Mouse (Mus musculus) stomach, embryonic 16.5 days (tissue): ENCODE data around the gene Slc44a1. TPM values are rescaled to one million over a fixed set of nuclear protein-coding genes. Genes with fewer than 3 reads are reported as not detected.

ENCODE experiments used
- ATAC-seq: fragments of 200-750 bp; cut with Nextera tagmentation; 2 replicates; pipeline ENCODE4 v1.8.0; 2017; ENCODE audit warnings: moderate number of reproducible peaks, moderate TSS enrichment; ENCODE audit not compliant: insufficient read depth, low FRiP score
- H3K27ac ChIP-seq: fragments of 300-500 bp; sonication (generic); 2 replicates; pipeline ENCODE4 v1.5.1; 2014; ENCODE audit warnings: low read length
- H3K27me3 ChIP-seq: fragments of 300-500 bp; sonication (generic); 2 replicates; pipeline ENCODE4 v1.6.1; 2014; ENCODE audit warnings: low read length, control low read depth, mixed read lengths; ENCODE audit not compliant: control insufficient read depth, insufficient read depth
- H3K36me3 ChIP-seq: fragments of 300-500 bp; sonication (generic); 2 replicates; pipeline ENCODE4 v1.6.1; 2014; ENCODE audit warnings: low read length; ENCODE audit not compliant: control insufficient read depth, insufficient read depth
- H3K4me1 ChIP-seq: fragments of 300-500 bp; sonication (generic); 2 replicates; pipeline ENCODE4 v1.6.1; 2014; ENCODE audit warnings: low read length, control low read depth, mixed read lengths; ENCODE audit not compliant: control insufficient read depth, insufficient read depth
- H3K4me2 ChIP-seq: fragments of 300-500 bp; sonication (generic); 2 replicates; pipeline ENCODE4 v1.6.1; 2014; ENCODE audit warnings: low read depth, low read length, mixed read lengths
- H3K4me3 ChIP-seq: fragments of 300-500 bp; sonication (generic); replicated peaks from 2 replicates; pipeline ENCODE4 v1.5.1; 2014; ENCODE audit warnings: mild to moderate bottlenecking, low read length
- H3K9ac ChIP-seq: fragments of 300-500 bp; sonication (generic); 2 replicates; pipeline ENCODE4 v1.6.1; 2014; ENCODE audit warnings: low read length
- H3K9me3 ChIP-seq: fragments of 300-500 bp; sonication (generic); replicated peaks from 2 replicates; pipeline ENCODE4 v1.6.1; 2016; ENCODE audit warnings: low read length, control low read depth; ENCODE audit not compliant: control insufficient read depth
- WGBS: fragments of 180-500 bp; shearing (Covaris S2); extraction: QIAGEN DNeasy Blood & Tissue Kit; methylation state at CpG from one replicate; pipeline ENCODE4 v1.1.7; 2014; 5-methylcytosine and 5-hydroxymethylcytosine counted together
- polyA plus RNA-seq: library from polyadenylated mRNA; unstranded; fragments of >200 nt; fragmentation: Nextera tagmentation; extraction: Ambion mirVana; gene quantifications from 2 replicates; pipeline ENCODE4 v1.2.1, GENCODE M21; 2015

Gene Slc44a1
- polyA plus RNA-seq, 1 experiment from 2014 or later, result 17.2 TPM

DNA sequence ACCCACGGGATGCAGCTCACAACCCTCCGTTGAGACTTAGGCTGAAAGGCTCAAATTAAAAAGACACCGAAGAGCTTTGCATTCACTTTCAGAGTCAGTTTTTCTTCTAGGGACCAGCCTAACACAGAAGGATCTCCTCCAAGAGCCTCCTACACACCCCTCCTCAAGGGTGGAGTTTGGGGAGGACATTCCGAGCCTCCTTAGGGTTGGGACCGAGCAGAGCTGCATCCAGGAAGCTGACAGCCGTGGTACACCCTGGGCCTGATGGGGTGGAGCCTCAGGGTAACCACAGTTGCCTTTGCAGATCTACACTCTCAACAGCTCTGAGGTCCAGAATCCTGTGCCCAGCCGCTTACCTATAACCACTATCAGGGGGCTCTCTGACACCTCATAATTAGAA is 23.3 kb upstream of the Slc44a1 start:
- no peak overlapping the region for H3K4me2 ChIP-seq
- no peak overlapping the region for H3K9ac ChIP-seq
- peak overlapping the region; percentile 78 for H3K27ac ChIP-seq
- no peaks in the 10 kb centered on the region for H3K27me3 ChIP-seq
- no peak overlapping the region for H3K4me3 ChIP-seq
- WGBS, result 51% methylated on average over 7 of the region's 7 CpGs
- ATAC-seq, result peak; percentile 72
- no peaks in the 10 kb centered on the region for H3K9me3 ChIP-seq
- H3K36me3 ChIP-seq, result no peaks in the 10 kb centered on the region
- H3K4me1 ChIP-seq, result peaks cover 11% of the 10 kb centered on the region; the same call in 1 of the 2 replicates

- no peak overlapping the region for H3K9ac ChIP-seq
- no peak overlapping the region for H3K27ac ChIP-seq
- no peaks in the 10 kb centered on the region for H3K4me1 ChIP-seq
- ATAC-seq, result no peak
- WGBS, result 61% methylated on average over 2 of the region's 2 CpGs
- no peaks in the 10 kb centered on the region for H3K36me3 ChIP-seq
- H3K9me3 ChIP-seq, result 0 out of 2 replicates have a peak, but pooled peaks cover 3% of the 10 kb centered on the region
- no peak overlapping the region for H3K4me2 ChIP-seq
- H3K4me3 ChIP-seq, result no peak overlapping the region
- no peaks in the 10 kb centered on the region for H3K27me3 ChIP-seq
Measured at GRCm38 (mm10) chr4:53422799-53423198, 17.4 kb upstream of the Slc44a1 start.

DNA sequence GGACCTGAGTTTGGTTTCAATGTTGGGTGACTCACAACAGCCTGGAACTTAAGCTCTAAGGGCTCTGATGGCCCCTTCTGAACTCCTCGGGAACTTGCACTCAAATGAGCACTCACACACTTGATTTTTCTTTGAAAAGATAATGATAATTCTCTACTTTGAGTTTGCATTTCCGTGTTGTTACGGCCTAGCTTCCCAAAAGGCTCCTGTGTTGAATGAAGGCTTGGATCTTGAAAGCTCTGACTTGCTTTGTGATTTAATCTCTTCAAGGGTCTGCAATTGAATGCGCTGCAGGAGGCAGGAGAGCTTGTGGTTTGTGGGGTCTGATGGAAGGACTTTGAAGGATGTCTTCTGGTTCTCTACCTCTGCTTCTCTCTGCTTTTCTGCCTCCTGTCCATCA is 13.1 kb upstream of the Slc44a1 start:
- ATAC-seq, result no peak
- H3K9me3 ChIP-seq, result 0 out of 2 replicates have a peak, but pooled peaks cover 3% of the 10 kb centered on the region
- no peaks in the 10 kb centered on the region for H3K4me1 ChIP-seq
- WGBS, result 82% methylated on average over 4 of the region's 4 CpGs
- no peaks in the 10 kb centered on the region for H3K36me3 ChIP-seq
- H3K27ac ChIP-seq, result no peak overlapping the region
- H3K4me3 ChIP-seq, result no peak overlapping the region
- H3K9ac ChIP-seq, result no peak overlapping the region
- no peak overlapping the region for H3K4me2 ChIP-seq
- no peaks in the 10 kb centered on the region for H3K27me3 ChIP-seq

GRCm38 (mm10) chr4:53430522-53430921 is 9.7 kb upstream of the Slc44a1 start:
- no peaks in the 10 kb centered on the region for H3K36me3 ChIP-seq
- H3K27me3 ChIP-seq, result no peaks in the 10 kb centered on the region
- H3K27ac ChIP-seq, result no peak overlapping the region
- no peaks in the 10 kb centered on the region for H3K4me1 ChIP-seq
- H3K9me3 ChIP-seq, result no peaks in the 10 kb centered on the region
- H3K9ac ChIP-seq, result no peak overlapping the region
- H3K4me3 ChIP-seq, result no peak overlapping the region
- no peak overlapping the region for H3K4me2 ChIP-seq
- ATAC-seq, result no peak
- 39% methylated on average over 6 of the region's 6 CpGs for WGBS

DNA sequence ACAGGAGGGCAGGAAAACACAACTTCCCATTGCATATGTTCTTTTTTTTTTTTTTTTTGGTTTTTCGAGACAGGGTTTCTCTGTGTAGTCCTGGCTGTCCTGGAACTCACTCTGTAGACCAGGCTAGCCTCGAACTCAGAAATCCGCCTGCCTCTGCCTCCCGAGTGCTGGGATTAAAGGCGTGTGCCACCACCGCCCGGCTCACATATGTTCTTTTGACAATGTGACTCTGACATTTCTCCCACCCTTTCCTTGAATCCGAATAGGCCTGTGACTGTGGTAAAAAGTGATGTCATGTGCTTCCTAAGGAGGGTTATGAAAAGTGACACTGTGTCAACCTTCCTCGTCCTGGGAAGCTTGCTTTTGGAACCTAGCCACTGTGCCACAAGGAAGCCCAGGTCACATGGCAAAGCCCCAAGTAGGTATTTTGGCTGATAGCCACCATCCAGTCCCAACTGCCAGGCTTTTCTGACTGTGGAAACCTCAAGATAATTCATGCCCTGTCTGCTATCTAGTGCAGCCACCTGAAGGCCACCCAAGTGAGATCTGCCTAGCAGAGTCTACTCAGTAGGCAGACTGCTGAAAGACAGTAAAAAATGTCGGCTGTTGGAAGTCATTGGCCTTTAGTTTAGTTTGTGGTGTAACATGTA is 8.5 kb upstream of the Slc44a1 start:
- Histone ChIP-seq H3K4me1 (no peaks in the 10 kb centered on the region), H3K27ac (no peak overlapping the region), H3K4me2 (no peak overlapping the region), H3K4me3 (no peak overlapping the region), H3K9ac (no peak overlapping the region), H3K27me3 (no peaks in the 10 kb centered on the region), H3K9me3 (no peaks in the 10 kb centered on the region), H3K36me3 (no peaks in the 10 kb centered on the region)
- no peak for ATAC-seq
- WGBS, result 83% methylated on average over 9 of the region's 10 CpGs

DNA sequence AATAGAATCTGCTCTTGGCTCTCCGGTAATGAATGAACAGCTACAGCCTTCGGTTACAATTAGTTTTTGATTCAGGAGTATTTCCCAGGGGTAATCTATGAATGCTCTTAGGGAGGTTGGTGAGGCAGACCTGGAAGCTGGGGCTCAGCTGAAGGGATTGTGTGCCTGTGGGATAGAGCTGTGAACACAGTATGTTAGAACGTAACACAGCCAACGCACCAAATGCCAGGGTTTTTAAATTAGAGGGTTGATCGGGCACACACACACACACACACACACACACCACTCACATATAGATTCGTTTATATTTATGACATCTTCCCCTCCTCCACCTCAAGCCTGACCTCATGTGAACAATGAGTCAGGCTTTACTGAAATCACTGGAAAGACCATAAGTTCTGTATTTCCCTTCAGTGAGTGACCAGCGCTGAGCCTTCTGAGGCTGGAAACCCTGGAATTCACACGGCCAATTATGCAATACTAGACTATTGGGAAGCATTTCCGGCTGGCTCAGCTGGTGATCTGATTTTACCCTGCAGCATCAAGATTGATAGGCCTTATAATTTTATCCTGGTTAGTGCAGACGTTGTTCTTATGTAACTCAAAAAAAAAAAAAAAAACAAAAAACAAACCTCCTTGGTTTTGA is 3.0 kb upstream of the Slc44a1 start:
- no peaks in the 10 kb centered on the region for H3K9me3 ChIP-seq
- 61% methylated on average over 10 of the region's 10 CpGs for WGBS
- no peak overlapping the region for H3K9ac ChIP-seq
- peaks cover 23% of the 10 kb centered on the region for H3K4me1 ChIP-seq
- H3K27me3 ChIP-seq, result no peaks in the 10 kb centered on the region
- H3K4me3 ChIP-seq, result no peak overlapping the region
- H3K27ac ChIP-seq, result no peak overlapping the region
- H3K36me3 ChIP-seq, result no peaks in the 10 kb centered on the region
- ATAC-seq, result no peak
- H3K4me2 ChIP-seq, result no peak overlapping the region

DNA sequence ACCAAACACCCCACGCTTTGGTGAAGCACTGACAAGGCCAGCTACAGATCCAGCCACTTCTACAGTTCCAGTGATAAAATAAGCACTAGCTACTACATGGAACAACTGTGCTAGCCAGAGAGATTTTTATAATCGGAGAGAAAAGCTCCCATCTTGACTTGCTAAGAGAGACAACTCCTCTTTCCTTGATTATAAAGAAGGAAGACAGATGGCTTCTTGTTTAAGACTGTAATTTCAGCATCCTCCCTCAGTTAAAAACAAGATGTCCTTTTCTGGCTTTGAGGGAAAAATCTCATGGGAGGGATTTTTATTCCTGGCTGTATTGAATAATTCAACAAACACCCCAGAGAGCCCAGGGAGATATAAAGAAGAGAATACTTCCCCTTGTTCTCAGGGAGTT is 1.8 kb upstream of the Slc44a1 start:
- peak overlapping the region; percentile 96 for H3K27ac ChIP-seq
- no peaks in the 10 kb centered on the region for H3K9me3 ChIP-seq
- no peak overlapping the region for H3K4me2 ChIP-seq
- no peaks in the 10 kb centered on the region for H3K27me3 ChIP-seq
- peaks cover 26% of the 10 kb centered on the region for H3K4me1 ChIP-seq
- ATAC-seq, result no peak
- H3K4me3 ChIP-seq, result no peak overlapping the region
- no peaks in the 10 kb centered on the region for H3K36me3 ChIP-seq
- WGBS, result 55% methylated on average over 2 of the region's 2 CpGs
- H3K9ac ChIP-seq, result no peak overlapping the region

- no peak for ATAC-seq
- H3K27ac ChIP-seq, result peak overlapping the region; percentile 96
- 52% methylated on average over 7 of the region's 7 CpGs for WGBS
- H3K9ac ChIP-seq, result no peak overlapping the region
- H3K4me3 ChIP-seq, result peak overlapping the region; percentile 72; the same call in 1 of the 2 replicates
- H3K4me2 ChIP-seq, result peak overlapping the region; percentile 66
- no peaks in the 10 kb centered on the region for H3K36me3 ChIP-seq
- H3K27me3 ChIP-seq, result no peaks in the 10 kb centered on the region
- H3K9me3 ChIP-seq, result no peaks in the 10 kb centered on the region
- peaks cover 26% of the 10 kb centered on the region for H3K4me1 ChIP-seq
Measured at GRCm38 (mm10) chr4:53438836-53439480, 1.3 kb upstream of the Slc44a1 start.

GRCm38 (mm10) chr4:53439636-53440009 is 590 bp upstream of the Slc44a1 start:
- peak overlapping the region; percentile 91 for H3K9ac ChIP-seq
- H3K4me2 ChIP-seq, result peak overlapping the region; percentile 66
- peak overlapping the region; percentile 72 for H3K4me3 ChIP-seq
- WGBS, result 11% methylated on average over 9 of the region's 9 CpGs
- no peaks in the 10 kb centered on the region for H3K36me3 ChIP-seq
- peaks cover 26% of the 10 kb centered on the region for H3K4me1 ChIP-seq
- no peaks in the 10 kb centered on the region for H3K9me3 ChIP-seq
- H3K27me3 ChIP-seq, result no peaks in the 10 kb centered on the region
- peak overlapping the region; percentile 96 for H3K27ac ChIP-seq
- no peak for ATAC-seq
